Mouse (Mus musculus) olfactory bulb, adult 2 months (tissue): Measurements from ENCODE around the gene Vmn2r11. TPM values are rescaled to one million over a fixed set of nuclear protein-coding genes. Genes with fewer than 3 reads are reported as not detected.
"Not testable (repeated sequence)": the region's sequence is repeated elsewhere in the genome, so short reads cannot be mapped to it uniquely, and the experiment has no call there.

Experiments used
- H3K27ac ChIP-seq: fragments of 200-500 bp; 2 replicates; pipeline ENCODE4 v1.5.1; 2012; ENCODE audit warnings: low read depth, low read length; ENCODE audit not compliant: insufficient read depth
- H3K4me1 ChIP-seq: fragments of 200-500 bp; 2 replicates; pipeline ENCODE4 v1.6.1; 2012; ENCODE audit warnings: low read length; ENCODE audit not compliant: control insufficient read depth, insufficient read depth
- H3K4me3 ChIP-seq: fragments of 200-500 bp; 2 replicates; pipeline ENCODE4 v1.5.1; 2012; ENCODE audit warnings: mild to moderate bottlenecking, low read depth, low read length, moderate library complexity; ENCODE audit not compliant: insufficient read depth
- CTCF ChIP-seq: fragments of 200-500 bp; IDR thresholded peaks from 2 replicates; pipeline ENCODE4 v1.5.1; 2012; ENCODE audit warnings: low read depth, mild to moderate bottlenecking, low read length, moderate library complexity; ENCODE audit not compliant: insufficient read depth
- POLR2A ChIP-seq: fragments of 200-500 bp; IDR thresholded peaks from 2 replicates; pipeline ENCODE4 v1.6.1; 2012; ENCODE audit warnings: mild to moderate bottlenecking, low read depth, low read length, moderate library complexity; ENCODE audit not compliant: insufficient read depth
- WGBS: fragments of 180-500 bp; shearing (Covaris S2); methylation state at CpG from one replicate; pipeline ENCODE4 v1.1.7; 2018; 5-methylcytosine and 5-hydroxymethylcytosine counted together
- polyA plus RNA-seq: library from polyadenylated mRNA; stranded (reverse); fragments of >200 nt; gene quantifications from 2 replicates; pipeline ENCODE4 v1.2.4, GENCODE M21; 2012; ENCODE audit warnings: low replicate concordance; ENCODE audit not compliant: missing spikeins, insufficient read depth, insufficient read length

Gene Vmn2r11
- polyA plus RNA-seq = not detected in 2 replicates

- not testable (repeated sequence) for H3K4me1 ChIP-seq, H3K27ac ChIP-seq, H3K4me3 ChIP-seq
- WGBS = 94% methylated on average over 3 of the region's 3 CpGs
Measured at GRCm38 (mm10) chr5:109059469-109059868, at the start of gene Vmn2r11. Gene Vmn2r11 (minus strand): TSS chr5:109059569.

GRCm38 (mm10) chr5:109097850-109098249, 38.5 kb upstream of the Vmn2r11 start, which contains the start of gene Vmn2r12:
Gene Vmn2r12 (minus strand): TSS chr5:109097950.
- not testable (repeated sequence) for H3K4me1 ChIP-seq, H3K4me3 ChIP-seq, H3K27ac ChIP-seq
- 90% methylated on average over 5 of the region's 5 CpGs for WGBS

DNA sequence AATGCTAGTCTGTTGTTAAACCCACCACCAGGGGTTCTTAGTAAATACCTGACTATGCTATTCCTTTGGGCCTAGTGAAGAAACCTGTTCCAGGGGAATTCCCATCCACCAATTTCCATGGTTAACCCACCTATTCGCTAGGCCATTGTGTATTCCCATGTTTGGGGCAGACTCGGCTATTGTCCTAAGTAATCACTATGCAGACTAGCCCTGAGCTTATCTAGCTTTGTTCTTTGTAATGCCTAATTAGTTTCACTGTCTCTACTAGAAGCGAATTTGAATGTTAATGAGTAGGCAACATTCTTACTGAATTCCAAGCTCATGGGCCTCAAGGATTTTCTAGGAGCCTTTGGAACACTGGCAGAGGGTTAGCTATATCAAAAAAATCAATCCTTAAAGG, 37.1 kb upstream of the Vmn2r11 start:
- H3K4me1 ChIP-seq, H3K4me3 ChIP-seq, H3K27ac ChIP-seq: not testable (repeated sequence)
- WGBS = 73% methylated on average over 3 of the region's 3 CpGs

DNA sequence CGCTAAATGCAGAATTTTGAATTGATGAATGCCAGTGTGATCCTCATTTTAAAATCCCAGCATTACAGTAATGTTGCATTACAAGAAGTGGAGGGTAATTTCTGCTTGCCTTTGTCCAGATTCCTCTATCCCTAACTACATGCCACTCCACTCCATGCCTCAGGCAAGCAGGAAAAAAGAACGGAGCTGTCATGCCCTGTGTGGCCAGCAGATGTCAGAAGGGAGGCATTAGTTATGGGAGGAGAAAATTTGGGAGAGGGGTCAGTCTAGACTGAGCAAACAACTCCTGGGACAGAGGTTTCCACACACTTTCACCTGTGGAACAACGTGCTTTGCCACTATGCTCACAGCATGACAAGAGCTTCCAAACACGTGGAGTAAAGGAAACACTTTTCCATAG, 12.6 kb upstream of the Vmn2r11 start:
- not testable (repeated sequence) for H3K27ac ChIP-seq, H3K4me3 ChIP-seq, H3K4me1 ChIP-seq
- 47% methylated on average over 4 of the region's 4 CpGs for WGBS

GRCm38 (mm10) chr5:109055286-109055685, 4.1 kb downstream of the Vmn2r11 start:
- Histone ChIP-seq H3K27ac (no peak overlapping the region), H3K4me1 (no peaks in the 10 kb centered on the region), H3K4me3 (no peak overlapping the region)
- TF ChIP-seq POLR2A (no peak), CTCF (no peak)
- whole genome bisulfite sequencing = 69% methylated on average over 1 of the region's 1 CpGs

- Histone ChIP-seq H3K4me3 (no peak overlapping the region), H3K27ac (no peak overlapping the region), H3K4me1 (no peaks in the 10 kb centered on the region)
- TF ChIP-seq POLR2A (no peak), CTCF (no peak)
Measured at GRCm38 (mm10) chr5:109032591-109032990, 26.8 kb downstream of the Vmn2r11 start.

DNA sequence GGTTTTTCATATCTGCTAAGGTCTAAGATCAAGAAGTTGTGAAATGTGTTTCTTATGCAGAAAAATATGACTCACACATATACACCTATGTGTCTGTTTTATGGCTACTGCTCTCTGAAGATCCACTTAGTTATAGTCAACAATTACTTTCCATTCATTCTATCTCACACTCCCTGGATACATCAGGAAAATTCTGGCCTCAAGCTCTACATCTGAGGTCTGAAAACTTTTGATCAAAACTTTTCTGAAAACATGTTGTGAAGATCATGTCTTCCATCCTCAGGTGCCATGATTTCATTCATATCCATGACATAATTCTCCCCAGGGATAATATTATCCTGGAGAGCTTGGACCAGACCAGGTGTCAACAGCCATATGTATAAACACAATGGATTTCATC, 52.9 kb downstream of the Vmn2r11 start, which contains the start of gene Vmn2r10:
Gene Vmn2r10, minus strand, starts transcription at position 101 of the 400 bp plus-strand sequence.
- not testable (repeated sequence) for H3K27ac ChIP-seq, H3K4me3 ChIP-seq, H3K4me1 ChIP-seq

Other genes with a start within 250 kb of the Vmn2r11 start
- gene Vmn2r9, start 207.0 kb downstream of the Vmn2r11 start, polyA plus RNA-seq = not detected in 2 replicates
- not detected in 2 replicates for gene Vmn2r10, start 53.0 kb downstream of the Vmn2r11 start, polyA plus RNA-seq
- gene Vmn2r12, start 38.4 kb upstream of the Vmn2r11 start, polyA plus RNA-seq = not detected in 2 replicates
- gene Vmn2r13, start 132.6 kb upstream of the Vmn2r11 start, polyA plus RNA-seq = not detected in 2 replicates
- not detected in 2 replicates for gene Vmn2r14, start 165.1 kb upstream of the Vmn2r11 start, polyA plus RNA-seq
- gene Vmn2r15, start 238.1 kb upstream of the Vmn2r11 start, polyA plus RNA-seq = not detected in 2 replicates